Mouse (Mus musculus): ENCODE results near the gene Olfr1490. TPM values are rescaled to one million over a fixed set of nuclear protein-coding genes. Genes with fewer than 3 reads are reported as not detected.
"Not testable (repeated sequence)": the region's sequence is repeated elsewhere in the genome, so short reads cannot be mapped to it uniquely, and the experiment has no call there.

Olfr1490 gene
- total RNA-seq (2014; rRNA removed; ENCODE audit: low replicate concordance) (not detected in 2 replicates), polyA plus RNA-seq (2015; fragmentation: Nextera tagmentation; extraction: Ambion mirVana) (not detected in 2 replicates)

DNA sequence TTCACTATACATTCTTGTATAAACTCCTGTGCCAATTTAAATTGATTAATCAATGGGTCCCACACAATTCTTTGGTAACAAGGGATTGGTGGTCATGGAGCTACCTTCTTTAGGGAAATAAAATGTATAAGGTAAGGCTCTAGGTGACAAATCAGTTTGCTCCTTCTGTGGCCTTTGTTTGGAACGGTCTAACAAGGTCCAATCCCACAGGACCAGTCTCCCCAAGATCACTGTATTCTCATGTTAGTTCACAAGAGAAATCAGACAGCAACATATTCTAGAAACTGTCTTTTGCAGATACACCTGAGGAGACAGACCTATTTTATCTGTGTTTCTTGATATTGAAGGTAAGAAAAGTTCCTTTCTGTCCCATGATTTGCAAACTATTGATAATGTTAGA is at the start of gene Olfr1490:
Gene Olfr1490, plus strand, starts transcription at position 301 of the 400 bp plus-strand sequence.
- Histone ChIP-seq H3K9me3 (replicated peaks; ENCODE audit: control insufficient read depth, low read length) (peaks cover 5% of the 10 kb centered on the region; the same call in 1 of the 2 replicates), H3K4me2 (ENCODE audit: low read depth, low read length) (no peak within 1 kb of the TSS), H3K4me1 (ENCODE audit: control insufficient read depth, insufficient read depth) (no peaks in the 10 kb centered on the region), H3K4me3 (ENCODE audit: low read depth, low read length) (no peak within 1 kb of the TSS), H3K27ac (ENCODE audit: low read depth) (no peak within 1 kb of the TSS), H3K36me3 (replicated peaks; ENCODE audit: control insufficient read depth, insufficient read depth, low read length) (no peaks in the 10 kb centered on the region), H3K9ac (replicated peaks; ENCODE audit: low read depth, low read length) (no peak within 1 kb of the TSS), H3K27me3 (ENCODE audit: control insufficient read depth, insufficient read depth, low read length) (no peaks in the 10 kb centered on the region)
- WGBS, result 45% methylated on average over 1 of the region's 1 CpGs
- DNase-seq (ENCODE audit: low spot score) (no peak), ATAC-seq (ENCODE audit: insufficient read depth, low read depth) (no peak)
- TF ChIP-seq EP300 (IDR thresholded peaks at IDR 0.05; ENCODE audit: low read depth), result no peak
- no peak for TF ChIP-seq CTCF (IDR thresholded peaks at IDR 0.05; ENCODE audit: low read depth)

DNA sequence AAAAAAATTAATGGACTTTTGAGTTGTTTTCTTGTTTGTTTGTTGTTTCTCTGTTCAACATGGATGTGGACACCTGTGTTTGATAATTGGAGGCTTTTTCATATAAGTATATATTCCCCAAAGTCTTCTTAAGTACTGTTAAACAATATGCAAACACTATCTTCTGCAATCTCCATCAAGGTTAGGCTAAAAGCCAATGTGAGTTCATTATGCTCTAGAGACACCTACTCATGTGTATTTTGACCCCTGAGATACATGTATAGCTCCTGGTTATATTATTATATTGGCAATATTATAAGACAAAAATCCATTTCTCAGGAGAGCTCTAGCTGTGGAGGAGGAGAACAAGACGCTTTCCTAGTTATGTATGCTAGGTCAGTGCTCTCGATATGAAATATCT is 33.8 kb upstream of the Olfr1490 start, which contains the start of gene Olfr1487:
Gene Olfr1487, plus strand, starts transcription at position 301 of the 400 bp plus-strand sequence.
- WGBS, result 71% methylated on average over 2 of the region's 2 CpGs
- H3K27me3 ChIP-seq (ENCODE audit: control insufficient read depth, insufficient read depth, low read length); H3K27ac ChIP-seq (ENCODE audit: low read depth); H3K4me1 ChIP-seq (ENCODE audit: control insufficient read depth, insufficient read depth); ATAC-seq (ENCODE audit: insufficient read depth, low read depth); H3K36me3 ChIP-seq (replicated peaks; ENCODE audit: control insufficient read depth, insufficient read depth, low read length); DNase-seq (ENCODE audit: low spot score); H3K9ac ChIP-seq (replicated peaks; ENCODE audit: low read depth, low read length); H3K9me3 ChIP-seq (replicated peaks; ENCODE audit: control insufficient read depth, low read length); H3K4me2 ChIP-seq (ENCODE audit: low read depth, low read length); H3K4me3 ChIP-seq (ENCODE audit: low read depth, low read length): not testable (repeated sequence)

DNA sequence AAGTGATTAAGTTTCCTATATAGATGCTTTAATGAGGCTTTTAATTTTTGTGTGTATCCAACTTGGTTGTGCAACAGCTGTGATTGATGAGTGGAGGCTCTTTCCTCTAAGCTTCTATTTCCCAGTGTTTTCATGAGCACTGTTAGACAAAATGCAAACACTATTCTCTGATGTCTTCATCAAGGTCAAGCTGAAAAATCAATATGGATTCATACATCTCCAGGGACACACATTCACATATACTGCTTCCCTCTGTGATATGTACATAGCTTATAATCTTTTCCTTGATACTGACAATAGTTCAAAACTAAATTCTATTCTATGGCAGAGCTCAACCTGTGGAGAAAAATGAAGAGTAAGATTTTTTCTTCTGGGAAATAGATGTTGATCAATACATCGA is 19.6 kb upstream of the Olfr1490 start, which contains the start of gene Olfr1489:
Gene Olfr1489, plus strand, starts transcription at position 301 of the 400 bp plus-strand sequence.
- 72% methylated on average over 1 of the region's 1 CpGs for WGBS

DNA sequence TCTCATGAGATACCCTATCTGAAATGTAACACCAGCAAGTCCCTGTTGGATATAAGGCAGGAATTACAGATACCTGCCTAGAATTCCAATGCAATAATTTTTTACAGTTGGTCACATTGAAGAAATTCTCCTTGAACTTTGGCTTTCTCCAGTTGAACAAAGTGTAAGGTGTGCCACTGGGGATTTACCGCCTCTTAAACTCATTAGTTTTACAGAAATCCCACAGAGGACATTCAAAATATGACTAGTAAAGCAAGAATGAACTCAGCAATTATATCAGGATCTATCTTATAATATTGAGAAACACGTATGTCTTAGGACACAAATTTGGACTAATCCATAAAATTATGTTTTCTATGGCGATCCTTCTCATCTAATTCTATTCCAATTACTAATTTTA is 46.1 kb downstream of the Olfr1490 start, which contains the start of gene Olfr1491:
Gene Olfr1491, plus strand, starts transcription at position 301 of the 400 bp plus-strand sequence.
- DNase-seq (ENCODE audit: low spot score) (no peak), ATAC-seq (ENCODE audit: insufficient read depth, low read depth) (no peak)
- Histone ChIP-seq H3K27ac (ENCODE audit: low read depth) (no peak within 1 kb of the TSS), H3K9me3 (replicated peaks; ENCODE audit: control insufficient read depth, low read length) (0 out of 2 replicates have a peak, but pooled peaks cover 3% of the 10 kb centered on the region), H3K4me2 (ENCODE audit: low read depth, low read length) (no peak within 1 kb of the TSS), H3K36me3 (replicated peaks; ENCODE audit: control insufficient read depth, insufficient read depth, low read length) (no peaks in the 10 kb centered on the region), H3K9ac (replicated peaks; ENCODE audit: low read depth, low read length) (no peak within 1 kb of the TSS), H3K4me3 (ENCODE audit: low read depth, low read length) (no peak within 1 kb of the TSS), H3K4me1 (ENCODE audit: control insufficient read depth, insufficient read depth) (no peaks in the 10 kb centered on the region), H3K27me3 (ENCODE audit: control insufficient read depth, insufficient read depth, low read length) (no peaks in the 10 kb centered on the region)
- 52% methylated on average over 3 of the region's 3 CpGs for WGBS
- TF ChIP-seq CTCF (IDR thresholded peaks at IDR 0.05; ENCODE audit: low read depth) (no peak), EP300 (IDR thresholded peaks at IDR 0.05; ENCODE audit: low read depth) (no peak)

More for the DNA sequence above, 19.6 kb upstream of the Olfr1490 start, which contains the start of gene Olfr1489:
- DNase-seq (ENCODE audit: low spot score) (no peak), ATAC-seq (ENCODE audit: insufficient read depth, low read depth) (no peak)
- no peak within 1 kb of the TSS for H3K9ac ChIP-seq (replicated peaks; ENCODE audit: low read depth, low read length)
- H3K4me3 ChIP-seq (ENCODE audit: low read depth, low read length), result no peak within 1 kb of the TSS
- no peaks in the 10 kb centered on the region for H3K36me3 ChIP-seq (replicated peaks; ENCODE audit: control insufficient read depth, insufficient read depth, low read length)
- TF ChIP-seq EP300 (IDR thresholded peaks at IDR 0.05; ENCODE audit: low read depth) (no peak), CTCF (IDR thresholded peaks at IDR 0.05; ENCODE audit: low read depth) (no peak)
- no peaks in the 10 kb centered on the region for H3K27me3 ChIP-seq (ENCODE audit: control insufficient read depth, insufficient read depth, low read length)
- H3K27ac ChIP-seq (ENCODE audit: low read depth), result no peak within 1 kb of the TSS
- H3K4me1 ChIP-seq (ENCODE audit: control insufficient read depth, insufficient read depth), result no peaks in the 10 kb centered on the region
- H3K9me3 ChIP-seq (replicated peaks; ENCODE audit: control insufficient read depth, low read length), result peaks cover 7% of the 10 kb centered on the region; the same call in 1 of the 2 replicates
- no peak within 1 kb of the TSS for H3K4me2 ChIP-seq (ENCODE audit: low read depth, low read length)

Small RNA genes within 50 kb of the gene (microRNA-seq; reads per million reads assigned to microRNA genes)
- not detected for gene Gm23931

Other genes with a start within 250 kb of the Olfr1490 start
- not detected in 2 replicates for gene Olfr1469, start 243.2 kb upstream of the Olfr1490 start, total RNA-seq (2014; rRNA removed; ENCODE audit: low replicate concordance)
- gene Olfr1469, start 243.2 kb upstream of the Olfr1490 start, polyA plus RNA-seq (2015; fragmentation: Nextera tagmentation; extraction: Ambion mirVana), result not detected in 2 replicates
- not detected in 2 replicates for gene Olfr1471, start 207.7 kb upstream of the Olfr1490 start, total RNA-seq (2014; rRNA removed; ENCODE audit: low replicate concordance)
- gene Olfr1471, start 207.7 kb upstream of the Olfr1490 start, polyA plus RNA-seq (2015; fragmentation: Nextera tagmentation; extraction: Ambion mirVana), result not detected in 2 replicates
- not detected in 2 replicates for gene Olfr1472, start 195.0 kb upstream of the Olfr1490 start, total RNA-seq (2014; rRNA removed; ENCODE audit: low replicate concordance)
- gene Olfr1472, start 195.0 kb upstream of the Olfr1490 start, polyA plus RNA-seq (2015; fragmentation: Nextera tagmentation; extraction: Ambion mirVana), result not detected in 2 replicates
- gene Olfr1474, start 181.5 kb upstream of the Olfr1490 start, total RNA-seq (2014; rRNA removed; ENCODE audit: low replicate concordance), result not detected in 2 replicates
- not detected in 2 replicates for gene Olfr1474, start 181.5 kb upstream of the Olfr1490 start, polyA plus RNA-seq (2015; fragmentation: Nextera tagmentation; extraction: Ambion mirVana)
- not detected in 2 replicates for gene Olfr1475, start 170.9 kb upstream of the Olfr1490 start, total RNA-seq (2014; rRNA removed; ENCODE audit: low replicate concordance)
- gene Olfr1475, start 170.9 kb upstream of the Olfr1490 start, polyA plus RNA-seq (2015; fragmentation: Nextera tagmentation; extraction: Ambion mirVana), result not detected in 2 replicates
- gene Olfr1477, start 150.5 kb upstream of the Olfr1490 start, total RNA-seq (2014; rRNA removed; ENCODE audit: low replicate concordance), result not detected in 2 replicates
- gene Olfr1477, start 150.5 kb upstream of the Olfr1490 start, polyA plus RNA-seq (2015; fragmentation: Nextera tagmentation; extraction: Ambion mirVana), result not detected in 2 replicates
- not detected in 2 replicates for gene Olfr1480, start 123.2 kb upstream of the Olfr1490 start, total RNA-seq (2014; rRNA removed; ENCODE audit: low replicate concordance)
- gene Olfr1480, start 123.2 kb upstream of the Olfr1490 start, polyA plus RNA-seq (2015; fragmentation: Nextera tagmentation; extraction: Ambion mirVana), result not detected in 2 replicates
- not detected in 2 replicates for gene Olfr1484, start 67.6 kb upstream of the Olfr1490 start, total RNA-seq (2014; rRNA removed; ENCODE audit: low replicate concordance)
- not detected in 2 replicates for gene Olfr1484, start 67.6 kb upstream of the Olfr1490 start, polyA plus RNA-seq (2015; fragmentation: Nextera tagmentation; extraction: Ambion mirVana)
- not detected in 2 replicates for gene Olfr1487, start 33.7 kb upstream of the Olfr1490 start, total RNA-seq (2014; rRNA removed; ENCODE audit: low replicate concordance)
- not detected in 2 replicates for gene Olfr1487, start 33.7 kb upstream of the Olfr1490 start, polyA plus RNA-seq (2015; fragmentation: Nextera tagmentation; extraction: Ambion mirVana)
- not detected in 2 replicates for gene Olfr1489, start 19.5 kb upstream of the Olfr1490 start, total RNA-seq (2014; rRNA removed; ENCODE audit: low replicate concordance)
- gene Olfr1489, start 19.5 kb upstream of the Olfr1490 start, polyA plus RNA-seq (2015; fragmentation: Nextera tagmentation; extraction: Ambion mirVana), result not detected in 2 replicates
- not detected in 2 replicates for gene Olfr1491, start 46.2 kb downstream of the Olfr1490 start, total RNA-seq (2014; rRNA removed; ENCODE audit: low replicate concordance)
- gene Olfr1491, start 46.2 kb downstream of the Olfr1490 start, polyA plus RNA-seq (2015; fragmentation: Nextera tagmentation; extraction: Ambion mirVana), result not detected in 2 replicates
- gene Olfr1493-ps1, start 72.2 kb downstream of the Olfr1490 start, total RNA-seq (2014; rRNA removed; ENCODE audit: low replicate concordance), result not detected in 2 replicates
- gene Olfr1493-ps1, start 72.2 kb downstream of the Olfr1490 start, polyA plus RNA-seq (2015; fragmentation: Nextera tagmentation; extraction: Ambion mirVana), result not detected in 2 replicates
- not detected in 2 replicates for gene Olfr1494, start 88.6 kb downstream of the Olfr1490 start, total RNA-seq (2014; rRNA removed; ENCODE audit: low replicate concordance)
- not detected in 2 replicates for gene Olfr1494, start 88.6 kb downstream of the Olfr1490 start, polyA plus RNA-seq (2015; fragmentation: Nextera tagmentation; extraction: Ambion mirVana)
- gene Olfr1495, start 113.5 kb downstream of the Olfr1490 start, total RNA-seq (2014; rRNA removed; ENCODE audit: low replicate concordance), result not detected in 2 replicates
- gene Olfr1495, start 113.5 kb downstream of the Olfr1490 start, polyA plus RNA-seq (2015; fragmentation: Nextera tagmentation; extraction: Ambion mirVana), result not detected in 2 replicates
- not detected in 2 replicates for gene Olfr1496, start 126.8 kb downstream of the Olfr1490 start, total RNA-seq (2014; rRNA removed; ENCODE audit: low replicate concordance)
- gene Olfr1496, start 126.8 kb downstream of the Olfr1490 start, polyA plus RNA-seq (2015; fragmentation: Nextera tagmentation; extraction: Ambion mirVana), result not detected in 2 replicates
- not detected in 2 replicates for gene Olfr1497, start 147.1 kb downstream of the Olfr1490 start, total RNA-seq (2014; rRNA removed; ENCODE audit: low replicate concordance)
- gene Olfr1497, start 147.1 kb downstream of the Olfr1490 start, polyA plus RNA-seq (2015; fragmentation: Nextera tagmentation; extraction: Ambion mirVana), result not detected in 2 replicates
- not detected in 2 replicates for gene Olfr1499, start 168.4 kb downstream of the Olfr1490 start, total RNA-seq (2014; rRNA removed; ENCODE audit: low replicate concordance)
- not detected in 2 replicates for gene Olfr1499, start 168.4 kb downstream of the Olfr1490 start, polyA plus RNA-seq (2015; fragmentation: Nextera tagmentation; extraction: Ambion mirVana)
- not detected in 2 replicates for gene Olfr1500, start 179.4 kb downstream of the Olfr1490 start, total RNA-seq (2014; rRNA removed; ENCODE audit: low replicate concordance)
- not detected in 2 replicates for gene Olfr1500, start 179.4 kb downstream of the Olfr1490 start, polyA plus RNA-seq (2015; fragmentation: Nextera tagmentation; extraction: Ambion mirVana)
- not detected in 2 replicates for gene Olfr1501, start 199.6 kb downstream of the Olfr1490 start, total RNA-seq (2014; rRNA removed; ENCODE audit: low replicate concordance)
- not detected in 2 replicates for gene Olfr1501, start 199.6 kb downstream of the Olfr1490 start, polyA plus RNA-seq (2015; fragmentation: Nextera tagmentation; extraction: Ambion mirVana)
- gene Olfr1502, start 210.7 kb downstream of the Olfr1490 start, total RNA-seq (2014; rRNA removed; ENCODE audit: low replicate concordance), result not detected in 2 replicates
- not detected in 2 replicates for gene Olfr1502, start 210.7 kb downstream of the Olfr1490 start, polyA plus RNA-seq (2015; fragmentation: Nextera tagmentation; extraction: Ambion mirVana)
- not detected in 2 replicates for gene Olfr1504, start 246.8 kb downstream of the Olfr1490 start, total RNA-seq (2014; rRNA removed; ENCODE audit: low replicate concordance)
- gene Olfr1504, start 246.8 kb downstream of the Olfr1490 start, polyA plus RNA-seq (2015; fragmentation: Nextera tagmentation; extraction: Ambion mirVana), result not detected in 2 replicates

Data from heart, postnatal 0 days (tissue).